Mouse (Mus musculus): Measurements from ENCODE around the gene Rgl1. TPM values are rescaled to one million over a fixed set of nuclear protein-coding genes. Genes with fewer than 3 reads are reported as not detected.

Rgl1 gene
- polyA plus RNA-seq (2012; rRNA removed), result 60.8 and 63.0 TPM in 2 replicates

GRCm38 (mm10) chr1:152766032-152766772, at the start of gene Rgl1, which contains the start of gene Arpc5:
Gene Rgl1, minus strand, starts transcription at chr1:152766351.
Gene Arpc5, plus strand, starts transcription at chr1:152766542.
- peak; percentile 87 to 96 for DNase-seq (ENCODE audit: extremely low spot score in 1 of 2, low spot score in 1 of 2)

DNA sequence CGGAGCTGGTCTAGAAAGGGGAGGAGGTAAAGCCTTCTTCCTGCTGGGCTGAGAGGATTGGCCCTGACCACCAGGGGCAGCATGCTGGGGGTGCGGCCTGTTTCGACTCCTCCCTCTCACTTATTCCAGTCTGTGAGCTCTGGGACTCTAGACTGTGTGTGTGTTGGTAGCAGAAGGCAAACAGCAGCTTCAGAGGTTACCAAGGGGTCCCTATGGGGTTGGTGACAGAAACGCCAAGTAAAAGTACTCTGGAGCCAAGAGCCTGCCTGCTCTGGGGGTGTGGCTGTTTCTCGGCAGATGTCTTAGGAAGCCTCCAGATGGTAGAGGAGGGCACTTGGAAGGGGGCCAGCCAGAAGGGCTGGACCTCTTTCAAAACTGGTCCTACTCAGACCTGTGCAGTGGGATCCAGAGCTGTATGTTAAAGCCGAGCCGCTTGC, 49.1 kb upstream of the Rgl1 start:
- DNase-seq (ENCODE audit: extremely low spot score in 1 of 2, low spot score in 1 of 2), result no peak

DNA sequence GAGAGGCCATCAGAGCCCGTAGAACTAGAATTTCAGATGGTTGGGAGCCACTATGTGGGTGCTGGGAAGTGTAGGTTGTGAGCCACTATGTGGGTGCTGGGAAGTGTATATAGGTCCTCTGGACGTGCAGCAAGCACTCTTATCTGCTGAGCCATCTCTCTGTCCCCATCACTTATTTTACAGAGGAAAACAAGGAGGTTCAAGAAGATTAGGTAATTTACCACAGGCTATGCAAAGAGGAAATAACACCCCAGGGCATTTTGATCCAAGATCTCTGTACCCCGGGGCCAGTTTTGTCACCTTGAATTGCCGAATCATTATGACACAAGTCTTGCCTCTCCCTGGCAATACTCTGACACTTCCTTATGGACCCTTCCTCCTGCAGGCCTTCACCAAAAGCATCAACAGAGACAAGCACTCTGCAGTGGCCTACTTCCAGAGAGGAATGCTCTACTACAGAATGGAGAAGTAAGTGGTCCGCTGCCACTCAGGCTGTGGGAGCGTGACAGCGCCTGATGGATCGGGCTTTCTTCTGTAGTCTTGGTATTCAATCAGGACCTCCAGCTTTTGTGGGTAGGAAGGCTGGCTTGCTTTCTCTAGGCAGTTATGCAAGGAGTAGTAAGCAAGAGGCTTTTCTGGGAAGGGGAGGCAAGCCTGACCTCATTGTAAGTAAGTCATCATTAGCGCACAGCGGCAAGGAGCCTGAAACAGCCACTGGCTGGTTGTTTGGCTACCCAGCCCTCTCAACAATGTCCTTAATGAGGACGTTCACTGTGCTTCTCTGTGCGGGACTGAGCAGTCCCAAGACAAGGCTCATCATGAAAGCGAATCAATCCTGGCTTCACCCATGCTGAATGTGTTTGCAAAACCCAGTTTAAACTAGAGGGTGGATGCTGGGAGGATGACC, 44.6 kb upstream of the Rgl1 start:
- DNase-seq (ENCODE audit: extremely low spot score in 1 of 2, low spot score in 1 of 2), result no peak

GRCm38 (mm10) chr1:152809541-152810252, 43.5 kb upstream of the Rgl1 start:
- DNase-seq (ENCODE audit: extremely low spot score in 1 of 2, low spot score in 1 of 2), result no peak

DNA sequence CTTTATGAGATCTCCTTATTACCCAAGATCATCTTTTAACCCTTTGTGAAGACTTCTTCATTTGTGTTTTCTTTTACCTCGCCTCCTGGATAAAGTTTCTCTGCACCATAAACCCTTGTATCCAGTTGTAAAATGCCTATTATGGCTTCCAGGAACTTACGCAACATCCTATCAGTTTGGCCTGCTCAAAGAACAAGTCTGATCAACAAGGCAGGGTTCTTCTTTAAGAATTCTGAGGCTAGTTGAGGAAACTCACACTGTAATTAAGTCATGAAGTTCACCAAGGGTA, 42.2 kb upstream of the Rgl1 start:
- DNase-seq (ENCODE audit: extremely low spot score in 1 of 2, low spot score in 1 of 2), result no peak

- no peak for DNase-seq (ENCODE audit: extremely low spot score in 1 of 2, low spot score in 1 of 2)
Measured at GRCm38 (mm10) chr1:152807619-152808391, 41.7 kb upstream of the Rgl1 start.

DNA sequence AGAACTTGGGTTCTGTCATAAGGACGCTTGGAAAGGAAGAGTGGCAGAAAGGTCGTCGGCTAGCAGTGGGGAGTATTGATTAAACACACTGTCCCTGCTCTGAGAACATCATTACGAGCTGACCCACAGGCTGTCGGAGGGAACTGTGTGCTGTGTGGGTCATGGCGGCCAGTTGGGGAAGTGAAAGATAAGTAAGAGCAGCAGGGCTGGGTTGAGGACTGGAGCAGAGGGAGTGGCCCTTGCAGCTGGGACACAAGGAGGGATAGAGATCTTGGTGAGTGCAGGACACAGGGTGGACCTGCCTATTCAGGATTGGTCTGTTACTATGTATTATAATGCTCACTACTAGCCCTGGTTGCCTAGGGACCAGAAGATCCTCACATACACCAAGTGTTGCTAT, 38.8 kb upstream of the Rgl1 start:
- no peak for DNase-seq (ENCODE audit: extremely low spot score in 1 of 2, low spot score in 1 of 2)

DNA sequence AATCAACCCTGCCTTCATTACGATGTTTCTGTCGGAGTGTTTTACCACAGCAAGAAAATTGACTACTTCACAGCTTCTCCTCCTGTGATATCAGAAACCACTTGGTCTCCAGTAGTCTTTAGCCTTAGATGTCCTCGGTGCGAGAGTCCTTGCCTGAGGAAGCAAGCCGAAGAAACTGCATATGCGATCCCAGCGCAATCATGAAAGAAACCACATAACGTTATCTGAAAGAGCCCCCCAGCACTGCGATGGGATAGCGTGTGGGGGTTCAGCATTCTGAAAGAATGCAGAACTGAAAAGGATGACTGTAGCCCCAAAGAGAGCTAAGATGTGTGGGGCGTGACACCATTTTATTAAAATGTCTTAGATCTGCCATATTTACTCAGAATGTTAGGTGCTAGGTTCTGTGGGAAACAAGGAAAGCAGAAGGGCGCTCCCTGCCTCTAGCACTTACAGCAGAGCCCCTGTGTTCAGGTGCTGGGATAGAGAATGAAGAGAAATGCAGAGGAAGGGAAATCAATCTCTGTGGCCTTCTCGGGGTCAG, 34.6 kb upstream of the Rgl1 start:
- no peak for DNase-seq (ENCODE audit: extremely low spot score in 1 of 2, low spot score in 1 of 2)

DNA sequence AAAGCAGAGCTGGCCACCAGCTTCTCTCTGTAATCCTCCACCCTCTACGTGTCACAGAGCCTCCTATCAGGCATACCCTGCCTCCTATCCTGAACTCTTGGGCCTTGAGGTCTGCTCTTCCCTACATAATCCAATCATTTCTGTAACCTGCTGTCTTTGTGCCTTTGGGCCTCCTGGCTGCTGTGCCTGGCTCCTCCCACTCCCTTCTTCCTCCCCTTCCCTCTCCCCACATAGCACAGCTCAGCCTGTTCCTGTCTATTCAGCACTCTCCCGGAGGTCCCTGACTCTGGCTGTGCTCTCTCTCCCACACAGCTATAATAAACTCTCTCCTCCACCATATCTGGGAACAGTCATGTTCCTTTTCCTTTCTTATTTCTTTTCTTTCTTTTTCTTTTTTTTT, 33.7 kb upstream of the Rgl1 start, which contains the start of gene Ncf2:
Gene Ncf2 (plus strand): TSS at position 298 of the 400 bp plus-strand sequence.
- no peak for DNase-seq (ENCODE audit: extremely low spot score in 1 of 2, low spot score in 1 of 2)

- no peak for DNase-seq (ENCODE audit: extremely low spot score in 1 of 2, low spot score in 1 of 2)
Measured at GRCm38 (mm10) chr1:152798125-152798524, 32.0 kb upstream of the Rgl1 start.

DNA sequence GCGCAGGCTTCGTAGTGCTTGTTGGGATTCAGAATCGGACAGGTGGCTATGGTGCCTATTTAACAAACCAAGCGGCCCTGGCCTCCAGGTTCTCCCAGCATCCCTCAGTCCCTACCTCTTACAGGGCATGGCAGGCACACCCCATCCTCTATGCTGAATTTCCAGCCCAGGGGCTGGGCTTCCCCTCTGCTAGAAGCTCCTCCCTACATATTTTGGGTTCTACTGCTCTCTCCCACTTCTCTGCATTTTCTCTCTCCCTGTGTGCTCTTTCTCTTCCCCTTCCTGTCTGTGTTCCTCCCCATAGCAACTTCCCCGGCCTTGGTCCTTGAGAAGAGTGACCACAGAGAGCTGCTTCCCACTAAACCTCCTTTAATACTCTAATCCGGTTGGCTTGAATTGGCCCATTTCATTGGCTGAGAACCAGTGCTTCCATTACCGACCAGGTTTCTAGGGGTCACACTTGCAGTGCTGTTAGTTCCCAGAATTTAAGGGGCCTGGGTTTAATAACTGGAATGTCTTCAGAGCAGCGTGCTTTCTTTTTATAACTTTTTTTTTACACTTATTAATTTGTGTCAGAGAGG, 30.6 kb upstream of the Rgl1 start:
- no peak for DNase-seq (ENCODE audit: extremely low spot score in 1 of 2, low spot score in 1 of 2)

DNA sequence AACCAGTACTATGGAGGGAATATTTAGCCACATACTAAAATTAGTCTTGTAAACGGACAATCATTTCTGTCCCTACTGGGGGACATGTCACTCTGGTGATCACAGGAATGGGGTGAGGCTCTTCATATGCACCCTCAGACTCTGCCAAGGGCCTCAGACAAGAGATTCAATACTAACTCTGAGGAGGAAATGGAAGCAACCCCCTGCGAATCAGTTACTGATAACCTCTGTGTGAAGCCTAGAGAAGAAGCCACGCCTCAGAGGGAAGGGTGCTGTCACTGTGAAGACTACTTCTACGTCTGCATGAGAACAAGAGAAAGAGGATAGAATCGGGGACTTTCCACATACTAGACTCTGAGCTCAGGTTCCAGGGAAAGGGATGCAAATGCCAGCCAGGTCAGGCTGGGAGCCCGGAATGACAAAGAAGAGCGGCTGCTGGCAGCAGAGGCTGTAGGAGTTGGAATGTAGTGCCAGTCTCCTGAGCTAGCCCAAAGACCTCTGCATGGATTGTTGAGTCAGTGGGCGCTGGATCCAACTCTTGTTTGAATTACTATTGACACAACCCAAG, 29.6 kb upstream of the Rgl1 start:
- DNase-seq (ENCODE audit: extremely low spot score in 1 of 2, low spot score in 1 of 2), result no peak

DNA sequence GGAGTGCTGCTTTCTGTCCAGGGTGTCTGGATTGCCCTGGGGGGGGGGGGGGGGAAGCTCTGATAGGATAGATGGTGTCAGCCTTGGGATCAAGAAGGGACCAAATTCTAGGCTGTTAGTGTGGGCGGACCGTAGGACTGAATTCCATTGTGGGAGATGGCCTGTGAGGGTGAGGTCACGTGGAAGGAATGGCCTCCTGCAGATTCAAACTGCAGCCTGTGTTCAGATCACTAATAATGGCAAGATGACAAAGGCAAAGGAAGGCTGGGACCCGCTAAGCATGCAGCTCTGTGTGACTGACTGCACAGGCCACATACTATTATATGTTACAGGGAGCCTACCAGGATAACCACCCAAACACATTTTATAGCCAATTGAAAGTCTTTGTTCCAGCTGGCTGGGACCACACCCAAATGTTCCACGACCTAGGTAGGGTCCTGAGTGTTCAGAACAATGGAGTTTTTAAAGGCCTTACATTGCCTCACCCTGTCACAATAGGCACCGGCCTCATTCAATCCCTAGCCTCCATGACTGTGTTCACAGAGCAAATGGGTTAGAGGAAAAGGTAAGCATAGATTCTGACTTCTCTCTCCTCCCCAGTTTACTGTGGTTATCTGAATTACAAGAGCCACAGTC, 27.5 kb upstream of the Rgl1 start:
- no peak for DNase-seq (ENCODE audit: extremely low spot score in 1 of 2, low spot score in 1 of 2)

GRCm38 (mm10) chr1:152792736-152793494, 26.8 kb upstream of the Rgl1 start:
- DNase-seq (ENCODE audit: extremely low spot score in 1 of 2, low spot score in 1 of 2), result peak; percentile 28 to 42

DNA sequence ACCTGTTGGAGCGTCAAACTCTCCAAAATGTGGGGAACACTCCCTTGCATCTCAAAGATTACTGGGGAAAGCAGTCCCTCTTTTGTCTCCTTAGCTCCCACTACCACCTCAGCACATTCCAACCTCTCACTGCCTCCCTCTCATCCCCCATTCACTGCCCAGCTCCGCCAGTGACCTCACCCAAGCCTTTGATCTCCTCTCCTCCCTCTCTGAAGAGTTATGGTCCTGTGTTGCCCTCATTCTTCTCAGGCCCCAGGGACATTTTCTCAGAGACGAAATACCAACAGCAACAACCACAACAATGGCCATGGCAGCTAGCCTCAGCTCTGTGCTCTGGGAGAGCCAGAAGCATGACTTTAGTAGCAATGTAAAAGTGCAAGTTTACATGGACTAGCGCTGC, 25.1 kb upstream of the Rgl1 start:
- DNase-seq (ENCODE audit: extremely low spot score in 1 of 2, low spot score in 1 of 2), result no peak

- DNase-seq (ENCODE audit: extremely low spot score in 1 of 2, low spot score in 1 of 2), result no peak
Measured at GRCm38 (mm10) chr1:152790821-152791220, 24.7 kb upstream of the Rgl1 start.

- DNase-seq (ENCODE audit: extremely low spot score in 1 of 2, low spot score in 1 of 2), result peak in 1 of 2 experiments; percentile 47
Measured at GRCm38 (mm10) chr1:152790254-152790653, 24.1 kb upstream of the Rgl1 start.

DNA sequence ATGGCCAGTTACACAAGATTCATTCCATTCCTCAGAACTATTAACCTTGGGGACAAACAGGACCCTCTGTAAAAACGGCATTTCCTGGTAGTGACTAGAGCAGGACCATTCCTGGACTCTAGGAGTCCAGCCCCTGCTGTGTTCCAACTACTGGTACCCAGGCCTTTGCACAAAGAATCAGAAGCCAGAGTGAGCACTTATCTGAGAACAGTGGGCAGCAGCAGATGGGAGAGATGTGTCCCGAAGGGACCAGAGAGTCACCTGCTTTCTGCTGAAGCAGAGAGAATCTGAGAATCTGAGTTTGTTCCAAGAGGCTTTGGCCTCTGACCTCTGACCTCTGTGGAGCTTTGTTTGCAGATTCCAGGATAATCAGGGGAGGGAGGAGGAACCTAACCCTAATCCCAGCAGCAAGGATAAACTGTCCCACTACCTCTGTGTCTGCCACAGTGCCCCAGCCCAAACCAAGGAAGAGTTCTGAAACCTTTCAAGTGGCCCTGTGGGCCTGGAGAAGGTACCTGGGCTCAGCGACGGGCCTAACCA, 22.0 kb upstream of the Rgl1 start:
- DNase-seq (ENCODE audit: extremely low spot score in 1 of 2, low spot score in 1 of 2), result no peak
